Mouse (Mus musculus) cerebral cortex, adult 2 months (tissue): ENCODE data around the gene Cd47.

Experiments
- WGBS: fragments of 180-500 bp; shearing (Covaris S2); methylation state at CpG from one replicate; pipeline ENCODE4 v1.1.7; 2018; 5-methylcytosine and 5-hydroxymethylcytosine counted together

Gene Cd47

GRCm38 (mm10) chr16:49799597-49800561 lies at the start of gene Cd47:
Gene Cd47 (plus strand): TSS chr16:49800533.
- 90% methylated on average over 10 of the region's 10 CpGs for WGBS

DNA sequence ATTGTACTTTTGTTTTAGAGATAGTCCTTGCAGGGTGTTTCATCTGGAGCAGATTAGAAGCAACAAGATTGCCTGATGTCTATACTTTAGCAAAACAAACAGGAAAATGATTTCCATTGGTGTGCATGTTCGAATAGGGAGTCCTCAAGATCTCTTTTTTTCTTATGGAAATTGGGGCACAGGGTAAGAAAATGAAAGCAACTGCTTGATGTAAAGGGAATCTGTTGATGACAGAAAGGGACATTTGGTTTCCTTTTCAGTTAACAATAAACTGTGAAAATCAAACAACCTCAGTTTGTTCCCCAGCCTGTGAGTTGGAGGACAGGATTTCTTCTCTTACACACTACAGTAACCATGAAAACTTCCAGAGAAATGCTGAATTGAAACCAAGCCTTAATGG lies 47.4 kb upstream of the Cd47 start:
- WGBS: 60% methylated on average over 1 of the region's 1 CpGs

GRCm38 (mm10) chr16:49753318-49753717 lies 47.0 kb upstream of the Cd47 start:
- WGBS: 65% methylated on average over 3 of the region's 3 CpGs

DNA sequence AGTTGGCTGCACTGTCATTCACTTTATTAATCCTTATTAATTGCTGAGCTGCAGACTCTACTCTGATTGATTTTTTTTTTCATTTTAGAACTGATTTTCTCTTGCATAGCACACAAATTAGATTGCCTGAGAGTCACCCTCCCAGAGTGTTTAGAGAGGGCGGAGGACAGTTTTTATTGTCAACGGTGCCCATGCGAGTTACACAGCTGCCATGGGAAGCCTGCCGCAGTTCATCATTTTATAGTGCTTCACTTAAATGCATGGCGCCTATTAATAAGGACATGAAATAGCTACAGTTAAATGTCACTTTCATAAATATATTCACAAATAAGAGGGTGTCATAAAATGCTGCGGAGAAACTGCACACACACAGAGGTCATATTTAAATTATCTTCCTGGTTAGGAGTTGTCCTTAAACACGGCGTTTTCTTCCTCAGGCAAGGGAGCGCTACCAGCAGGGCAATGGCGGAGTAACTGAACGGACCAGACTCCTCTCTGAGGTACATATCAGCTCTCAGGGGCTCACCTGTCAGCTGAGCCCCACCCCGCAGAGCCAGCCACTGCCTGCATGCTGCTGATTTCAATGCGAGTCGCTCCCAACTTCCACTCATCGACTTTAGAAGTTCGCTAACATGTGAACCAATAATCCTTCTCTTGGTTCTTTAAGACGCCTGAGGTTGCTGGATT lies 39.7 kb upstream of the Cd47 start:
- WGBS: 93% methylated on average over 17 of the region's 17 CpGs

DNA sequence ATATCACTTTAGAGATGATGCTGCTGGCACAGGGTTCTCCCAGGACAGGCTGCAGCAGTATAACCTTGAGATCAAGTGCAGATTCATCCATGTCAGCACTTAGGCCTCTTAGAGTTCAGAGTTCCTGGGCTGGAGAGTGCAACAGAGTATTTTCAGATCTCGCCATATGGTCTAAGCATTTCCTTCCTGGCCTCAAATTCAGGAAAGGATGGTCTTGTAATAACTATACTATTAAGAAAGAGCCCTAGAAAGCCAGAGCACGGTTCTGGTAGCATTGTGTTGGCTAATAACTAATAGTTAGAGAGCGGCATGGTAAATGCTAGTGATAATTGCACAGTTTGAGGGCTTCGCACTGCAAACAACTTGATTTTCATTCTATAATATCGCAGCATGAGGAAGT lies 38.4 kb upstream of the Cd47 start:
- WGBS: 85% methylated on average over 5 of the region's 5 CpGs

DNA sequence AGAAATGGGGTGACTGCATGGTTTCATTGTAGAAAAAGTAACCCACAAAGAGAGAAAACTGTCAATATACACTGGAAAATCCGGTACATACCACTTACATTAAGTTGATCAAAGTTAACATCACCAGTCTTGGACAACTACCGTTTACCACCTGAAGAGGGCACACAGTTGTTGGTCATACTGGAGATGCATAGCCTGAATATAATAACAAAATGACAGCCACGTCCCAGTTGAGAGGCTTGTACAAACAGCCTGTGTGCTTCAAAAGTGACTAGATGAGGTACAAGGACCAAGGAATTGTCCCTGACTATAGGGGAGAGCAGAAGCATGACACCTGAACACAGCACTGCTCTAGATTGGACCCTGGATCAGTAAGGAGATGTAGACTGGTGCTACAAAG lies 34.0 kb upstream of the Cd47 start:
- 60% methylated on average over 3 of the region's 3 CpGs for WGBS

- 90% methylated on average over 4 of the region's 4 CpGs for WGBS
Observed at GRCm38 (mm10) chr16:49768491-49769031, 31.8 kb upstream of the Cd47 start.

GRCm38 (mm10) chr16:49769831-49770261 lies 30.5 kb upstream of the Cd47 start:
- WGBS: 77% methylated on average over 2 of the region's 2 CpGs

GRCm38 (mm10) chr16:49770320-49771189 lies 29.8 kb upstream of the Cd47 start:
- 90% methylated on average over 12 of the region's 12 CpGs for WGBS

GRCm38 (mm10) chr16:49771609-49772396 lies 28.5 kb upstream of the Cd47 start:
- WGBS: 67% methylated on average over 7 of the region's 7 CpGs

- 73% methylated on average over 1 of the region's 1 CpGs for WGBS
Observed at GRCm38 (mm10) chr16:49772576-49772975, 27.8 kb upstream of the Cd47 start.

- 90% methylated on average over 1 of the region's 1 CpGs for WGBS
Observed at GRCm38 (mm10) chr16:49773068-49773467, 27.3 kb upstream of the Cd47 start.

DNA sequence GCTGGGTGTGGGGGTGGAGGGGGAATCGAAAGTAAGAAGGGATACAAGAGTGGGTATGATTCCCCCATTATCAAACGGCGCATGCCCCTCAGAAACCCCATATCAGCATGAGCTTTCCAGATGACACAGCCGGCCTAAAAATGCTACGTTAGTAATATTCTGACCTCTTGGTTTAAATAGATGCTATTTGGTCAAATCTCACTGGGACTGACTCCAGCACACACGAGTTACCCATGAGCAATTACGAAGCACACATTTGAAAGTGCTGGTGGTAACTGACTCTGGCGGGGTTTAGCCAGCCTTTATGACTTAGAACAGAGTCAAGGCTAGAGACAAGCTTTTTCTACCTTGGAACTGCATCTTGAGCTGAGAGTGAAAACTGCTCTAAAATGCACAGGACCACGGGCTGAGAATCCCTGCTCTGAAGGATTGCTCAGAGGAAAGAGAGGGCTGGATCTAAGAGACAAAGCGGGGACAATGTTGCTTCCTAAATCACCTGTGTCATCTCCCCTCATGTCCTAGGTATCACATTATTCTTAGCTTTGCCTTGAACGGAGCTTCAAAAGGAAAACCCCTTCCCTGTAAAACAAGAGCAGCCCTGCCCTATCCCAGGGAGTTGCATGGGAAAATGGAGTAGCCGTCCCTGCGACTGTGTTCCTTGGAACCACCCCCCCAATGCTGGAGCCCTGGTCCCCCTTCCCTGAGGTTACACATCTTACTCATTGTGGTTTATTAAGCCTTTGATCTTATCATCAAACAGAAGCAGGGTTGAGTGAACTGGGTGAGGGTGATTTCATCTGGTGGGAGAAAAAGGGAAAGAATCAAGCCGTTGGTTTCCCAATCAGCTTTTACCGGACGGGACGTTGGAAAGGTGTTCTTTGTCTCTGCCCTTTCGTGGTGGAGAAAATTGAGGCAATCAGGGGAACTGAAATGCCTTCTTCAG lies 26.0 kb upstream of the Cd47 start:
- 92% methylated on average over 18 of the region's 18 CpGs for WGBS

DNA sequence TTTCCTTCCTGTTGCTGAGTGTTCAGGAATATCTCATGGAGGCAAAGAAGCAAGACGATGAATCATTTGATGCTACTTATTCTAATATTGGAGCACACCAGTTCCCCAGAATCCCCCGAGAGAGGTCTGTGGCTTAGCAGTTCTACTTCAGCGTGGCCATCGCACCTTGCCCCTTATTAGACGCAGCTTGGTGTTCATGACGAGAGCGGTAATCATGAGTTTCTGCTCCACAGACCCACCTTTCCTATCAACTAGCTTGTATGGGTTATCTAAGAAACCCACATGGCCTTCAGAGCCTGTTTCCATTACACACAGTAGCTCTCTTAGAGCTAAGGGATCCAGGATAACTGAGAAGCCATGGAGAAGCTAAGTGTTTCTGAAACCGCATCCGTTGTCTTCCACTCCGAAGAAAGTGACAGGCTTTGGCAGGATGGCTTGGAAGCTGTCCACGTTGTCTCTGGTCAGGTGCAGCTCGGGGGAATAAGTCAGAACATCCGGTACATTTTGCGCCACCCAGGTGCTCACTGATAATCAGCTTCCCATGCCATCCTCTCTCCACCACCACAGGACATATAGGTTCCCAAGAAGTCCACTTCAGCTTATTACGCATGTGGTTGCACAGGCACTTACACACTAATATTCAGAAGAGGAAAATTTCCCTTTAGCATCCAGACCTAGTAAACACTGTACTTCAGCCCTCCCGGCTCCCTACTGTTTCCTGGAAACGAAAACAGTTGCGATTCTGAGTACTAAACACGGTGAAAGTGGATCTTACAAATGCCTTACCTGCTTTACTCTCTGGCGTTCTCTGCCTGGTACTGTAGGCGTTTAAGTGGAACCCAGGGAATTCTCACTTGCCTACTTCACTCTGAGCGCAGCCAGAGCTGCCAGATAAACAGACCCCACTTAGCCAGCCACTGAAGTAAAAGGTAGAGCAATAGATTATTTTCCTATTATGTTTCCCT lies 25.0 kb upstream of the Cd47 start:
- WGBS: 81% methylated on average over 22 of the region's 22 CpGs

DNA sequence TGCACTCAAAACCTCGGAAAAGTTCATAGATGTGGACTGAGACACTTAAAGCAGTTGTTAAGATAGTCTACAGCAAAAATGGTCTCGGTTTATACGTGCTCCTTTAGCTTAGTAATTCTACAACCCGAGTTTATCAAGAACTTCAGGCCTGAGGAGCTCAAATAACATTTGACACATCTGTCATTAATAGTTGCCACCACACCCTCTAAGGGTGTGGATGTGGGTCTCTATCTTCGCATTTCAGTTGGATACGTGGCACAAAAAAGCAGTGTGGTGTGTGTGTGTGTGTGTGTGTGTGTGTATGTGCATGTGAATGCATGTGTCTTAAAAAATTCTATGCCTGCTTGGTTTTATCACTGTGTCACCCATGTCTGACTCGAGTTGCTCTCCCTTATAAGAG lies 23.4 kb upstream of the Cd47 start:
- WGBS: 89% methylated on average over 7 of the region's 7 CpGs

DNA sequence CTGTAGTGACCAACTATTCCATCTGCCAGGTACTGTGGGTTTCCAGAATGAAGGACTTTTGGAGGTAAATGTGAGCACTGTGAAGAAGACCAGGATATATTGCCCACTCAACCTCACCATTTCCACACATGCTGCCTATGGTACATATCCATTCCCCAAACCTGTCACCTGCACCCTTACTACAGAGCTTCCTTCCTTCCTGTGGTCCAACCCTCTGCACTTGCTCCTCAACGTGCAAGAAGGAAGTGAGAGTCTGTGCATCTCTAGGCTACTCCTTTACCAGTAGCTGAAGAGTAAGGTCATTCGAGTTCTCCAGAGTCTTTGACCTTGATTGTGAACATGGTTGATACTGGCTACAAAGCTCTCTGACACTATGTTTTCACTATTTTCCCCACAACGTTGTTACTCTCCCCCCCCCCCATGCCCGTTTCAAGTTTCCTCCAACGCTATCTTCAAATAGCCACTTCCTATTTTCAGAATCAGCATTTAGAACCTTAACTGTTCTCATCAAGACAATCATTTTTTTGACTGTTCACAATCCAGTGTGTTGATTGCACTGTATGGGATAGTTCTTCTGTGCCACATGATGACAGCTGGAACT lies 18.7 kb upstream of the Cd47 start:
- WGBS: 73% methylated on average over 5 of the region's 5 CpGs

DNA sequence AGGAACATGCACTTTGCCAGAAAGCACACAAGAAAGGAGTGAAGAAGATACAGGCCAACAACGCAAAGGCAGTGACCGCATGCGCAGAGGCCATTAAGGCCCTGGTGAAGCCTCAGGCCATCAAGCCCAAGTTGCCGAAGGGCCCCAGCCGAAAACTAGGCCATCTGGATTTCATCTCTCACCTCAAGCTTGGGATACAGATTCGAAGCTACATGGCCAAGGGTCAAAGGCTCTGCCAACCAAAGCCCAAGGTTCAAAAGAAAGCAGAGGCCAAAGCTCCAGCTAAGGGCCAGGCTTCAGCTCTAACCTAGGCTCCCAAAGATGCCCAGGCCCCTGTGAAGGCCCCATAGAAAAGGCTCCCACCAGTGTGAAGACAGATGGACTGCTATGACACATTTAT lies 14.2 kb upstream of the Cd47 start:
- WGBS: 96% methylated on average over 6 of the region's 6 CpGs

DNA sequence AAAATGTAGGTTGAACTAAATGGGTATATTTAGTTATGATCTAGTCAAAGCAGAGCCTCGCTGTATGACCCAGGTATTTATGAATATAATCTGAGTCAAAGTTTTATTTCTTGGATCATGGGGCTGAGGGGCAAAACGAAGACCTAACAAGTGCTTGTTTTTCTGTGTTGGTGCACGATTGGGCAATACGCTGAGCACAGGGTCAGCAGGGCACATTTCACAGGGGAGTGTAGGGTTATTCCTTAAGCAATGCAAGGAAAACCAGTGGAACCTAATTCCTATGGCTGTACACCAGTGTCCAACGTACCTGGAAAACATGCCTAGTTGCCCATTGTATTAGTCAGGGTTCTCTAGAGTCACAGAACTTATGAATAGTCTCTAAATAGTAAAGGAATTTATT lies 12.6 kb upstream of the Cd47 start:
- 95% methylated on average over 5 of the region's 5 CpGs for WGBS
